Mouse (Mus musculus): ENCODE data around the gene Syncrip. TPM values are rescaled to one million over a fixed set of nuclear protein-coding genes. Genes with fewer than 3 reads are reported as not detected.
A peak's percentile ranks its signal among the peaks of the same experiment; 100 is the strongest.
"Not testable (repeated sequence)": the region's sequence is repeated elsewhere in the genome, so short reads cannot be mapped to it uniquely, and the experiment has no call there.

Syncrip gene
- polyA plus RNA-seq (2014; fragmentation: Nextera tagmentation; extraction: Ambion mirVana), result 65.3 and 70.1 TPM in 2 replicates

DNA sequence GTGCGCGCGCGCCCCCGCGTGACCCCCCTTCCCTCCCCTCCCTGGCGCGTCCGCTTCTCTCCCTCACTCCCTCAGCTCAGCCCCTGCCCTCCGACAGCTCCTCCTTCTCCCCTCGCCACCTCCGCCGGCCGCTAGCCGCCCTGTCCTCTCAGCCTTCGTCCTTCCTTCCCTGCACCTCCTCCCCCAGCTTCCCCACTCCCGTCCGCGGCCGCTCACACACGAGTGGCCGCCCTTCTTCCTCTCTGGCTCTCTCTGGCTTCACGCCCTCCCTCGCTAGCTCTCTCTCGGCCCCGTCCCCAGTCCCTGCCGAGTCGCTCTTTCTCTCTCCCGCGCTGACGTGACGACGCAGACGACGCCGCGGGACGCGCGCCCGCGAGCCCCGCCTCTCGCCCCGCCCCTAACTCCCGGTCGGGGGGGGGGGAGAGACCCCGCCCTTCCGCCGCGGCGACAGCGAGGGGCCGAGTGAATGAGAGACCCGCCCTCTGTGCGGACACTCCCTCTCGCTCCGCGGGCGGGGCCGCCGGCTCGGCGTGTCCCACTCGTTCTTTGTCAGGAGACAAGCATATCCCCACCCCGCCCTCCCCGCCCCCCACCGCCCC, at the start of gene Syncrip:
Gene Syncrip (minus strand): TSS at position 345 of the 599 bp plus-strand sequence.
- ATAC-seq (replicated peaks; ENCODE audit: insufficient number of reproducible peaks, low FRiP score, low TSS enrichment), result peak; percentile 95
- Histone ChIP-seq H3K4me3 (ENCODE audit: low read depth, low read length) (peak within 1 kb of the TSS; percentile 99), H3K27ac (ENCODE audit: low read depth, low read length) (peak within 1 kb of the TSS; percentile 99), H3K4me2 (peak within 1 kb of the TSS; percentile 90), H3K9ac (ENCODE audit: low read depth, low read length) (peak within 1 kb of the TSS; percentile 99), H3K4me1 (ENCODE audit: control insufficient read depth, insufficient read depth, low read length) (peaks cover 12% of the 10 kb centered on the region)
- H3K9me3 ChIP-seq (replicated peaks; ENCODE audit: control insufficient read depth, low read length); H3K27me3 ChIP-seq (ENCODE audit: control insufficient read depth, insufficient read depth, low read length); H3K36me3 ChIP-seq (ENCODE audit: control insufficient read depth, insufficient read depth, low read length): not testable (repeated sequence)
- WGBS (ENCODE audit: insufficient replicate concordance), result under 1% methylated on average over 46 of the region's 68 CpGs

DNA sequence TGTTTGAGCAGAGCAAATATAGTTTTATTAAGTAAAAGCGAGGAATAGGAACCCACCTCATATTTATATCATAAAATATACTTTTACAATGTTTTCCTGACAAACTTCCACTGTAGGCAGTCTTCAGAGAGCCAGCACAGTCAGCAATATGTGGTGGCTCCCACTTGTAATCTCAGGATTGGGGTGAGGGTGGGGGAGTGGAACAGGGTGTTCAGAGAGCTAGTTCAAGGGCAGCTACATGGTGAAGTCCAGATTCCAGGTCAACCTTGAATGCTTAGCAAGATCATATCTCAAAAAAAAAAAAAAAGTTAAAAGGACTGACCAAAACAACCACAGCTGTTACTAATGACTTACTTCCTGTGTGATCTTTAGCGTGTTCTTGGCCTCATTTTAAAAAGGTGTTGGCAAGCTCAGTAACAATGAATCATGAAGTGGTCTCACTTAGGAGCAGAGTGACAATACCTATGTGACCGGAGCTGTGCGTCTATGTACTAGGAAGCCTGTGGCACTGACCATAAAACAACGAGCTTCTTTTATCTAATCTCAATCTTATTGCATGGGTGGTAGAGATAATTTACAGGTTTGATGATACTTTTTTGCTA, 47.7 kb upstream of the Syncrip start:
- Histone ChIP-seq H3K27me3 (ENCODE audit: control insufficient read depth, insufficient read depth, low read length) (no peaks in the 10 kb centered on the region), H3K4me2 (no peak overlapping the region), H3K9ac (ENCODE audit: low read depth, low read length) (no peak overlapping the region), H3K4me3 (ENCODE audit: low read depth, low read length) (no peak overlapping the region), H3K9me3 (replicated peaks; ENCODE audit: control insufficient read depth, low read length) (no peaks in the 10 kb centered on the region), H3K27ac (ENCODE audit: low read depth, low read length) (no peak overlapping the region), H3K4me1 (ENCODE audit: control insufficient read depth, insufficient read depth, low read length) (no peaks in the 10 kb centered on the region), H3K36me3 (ENCODE audit: control insufficient read depth, insufficient read depth, low read length) (no peaks in the 10 kb centered on the region)
- ATAC-seq (replicated peaks; ENCODE audit: insufficient number of reproducible peaks, low FRiP score, low TSS enrichment), result no peak
- 76% methylated on average over 5 of the region's 5 CpGs for WGBS (ENCODE audit: insufficient replicate concordance)

DNA sequence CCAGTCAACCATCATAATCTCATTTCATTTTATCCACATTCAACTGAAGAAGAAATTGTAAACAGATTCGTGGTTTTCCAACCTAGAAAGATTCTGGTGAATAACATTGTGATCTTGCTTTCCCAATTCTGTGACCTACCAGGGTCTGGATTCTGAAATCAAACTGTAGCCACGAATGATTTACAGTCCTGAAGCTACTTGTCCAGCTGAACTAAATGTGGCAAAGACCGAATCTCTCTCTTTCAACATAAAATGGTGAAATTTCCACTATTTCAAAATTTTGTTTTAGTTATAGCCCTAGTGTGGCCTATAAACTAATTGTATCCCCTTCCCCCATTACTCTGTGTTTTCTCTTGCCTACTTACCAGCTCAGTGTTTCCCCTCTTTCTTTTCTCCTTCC, 47.2 kb upstream of the Syncrip start:
- no peak for ATAC-seq (replicated peaks; ENCODE audit: insufficient number of reproducible peaks, low FRiP score, low TSS enrichment)
- H3K27me3 ChIP-seq (ENCODE audit: control insufficient read depth, insufficient read depth, low read length), result no peaks in the 10 kb centered on the region
- WGBS (ENCODE audit: insufficient replicate concordance), result 82% methylated on average over 3 of the region's 3 CpGs

DNA sequence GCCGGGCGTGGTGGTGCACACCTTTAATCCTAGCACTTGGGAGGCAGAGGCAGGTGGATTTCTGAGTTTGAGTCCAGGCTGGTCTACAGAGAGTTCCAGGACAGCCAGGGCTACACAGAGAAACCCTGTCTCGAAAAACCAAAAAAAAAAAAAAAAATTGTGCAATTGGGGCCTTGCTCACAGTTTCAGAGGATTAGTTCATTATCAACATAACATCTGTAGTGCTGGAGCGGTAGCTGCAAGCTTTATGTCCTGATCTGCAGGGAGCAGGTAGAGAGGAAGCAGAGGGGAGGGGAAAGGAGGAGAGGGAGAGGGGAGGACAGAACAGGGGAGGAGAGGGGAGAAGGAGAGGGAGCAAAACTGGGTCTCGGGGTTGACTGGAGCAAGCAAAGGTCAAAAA, 46.4 kb upstream of the Syncrip start:
- no peaks in the 10 kb centered on the region for H3K9me3 ChIP-seq (replicated peaks; ENCODE audit: control insufficient read depth, low read length)

More for the DNA sequence above, 47.2 kb upstream of the Syncrip start:
- Histone ChIP-seq H3K4me1 (ENCODE audit: control insufficient read depth, insufficient read depth, low read length) (no peaks in the 10 kb centered on the region), H3K36me3 (ENCODE audit: control insufficient read depth, insufficient read depth, low read length) (no peaks in the 10 kb centered on the region), H3K4me2 (no peak overlapping the region), H3K9ac (ENCODE audit: low read depth, low read length) (no peak overlapping the region), H3K4me3 (ENCODE audit: low read depth, low read length) (no peak overlapping the region), H3K27ac (ENCODE audit: low read depth, low read length) (no peak overlapping the region), H3K9me3 (replicated peaks; ENCODE audit: control insufficient read depth, low read length) (no peaks in the 10 kb centered on the region)

DNA sequence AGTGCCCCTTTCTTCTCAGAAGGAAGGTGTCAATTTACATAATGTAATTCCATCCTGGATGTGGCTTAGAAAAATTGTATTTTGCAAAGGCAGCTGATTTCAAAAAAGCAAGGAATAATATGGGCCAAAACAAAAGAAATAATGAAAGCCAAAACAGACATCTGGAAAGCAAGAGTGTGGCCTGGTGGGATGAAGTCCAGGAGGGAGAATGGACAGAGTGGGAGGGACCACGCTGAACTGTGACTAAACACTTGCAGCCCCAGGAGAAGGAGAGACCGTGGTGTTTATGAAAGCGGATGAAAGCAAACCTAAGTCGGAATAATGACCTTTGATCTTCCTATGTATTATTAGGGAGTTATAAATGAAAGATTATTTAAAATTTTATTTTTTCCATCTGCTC, 45.6 kb upstream of the Syncrip start:
- Histone ChIP-seq H3K27me3 (ENCODE audit: control insufficient read depth, insufficient read depth, low read length) (no peaks in the 10 kb centered on the region), H3K27ac (ENCODE audit: low read depth, low read length) (no peak overlapping the region)

More for the DNA sequence above, 46.4 kb upstream of the Syncrip start:
- Histone ChIP-seq H3K27ac (ENCODE audit: low read depth, low read length) (no peak overlapping the region), H3K36me3 (ENCODE audit: control insufficient read depth, insufficient read depth, low read length) (no peaks in the 10 kb centered on the region), H3K9ac (ENCODE audit: low read depth, low read length) (no peak overlapping the region), H3K4me2 (no peak overlapping the region), H3K27me3 (ENCODE audit: control insufficient read depth, insufficient read depth, low read length) (no peaks in the 10 kb centered on the region), H3K4me3 (ENCODE audit: low read depth, low read length) (no peak overlapping the region), H3K4me1 (ENCODE audit: control insufficient read depth, insufficient read depth, low read length) (no peaks in the 10 kb centered on the region)
- 70% methylated on average over 5 of the region's 5 CpGs for WGBS (ENCODE audit: insufficient replicate concordance)
- ATAC-seq (replicated peaks; ENCODE audit: insufficient number of reproducible peaks, low FRiP score, low TSS enrichment), result no peak

DNA sequence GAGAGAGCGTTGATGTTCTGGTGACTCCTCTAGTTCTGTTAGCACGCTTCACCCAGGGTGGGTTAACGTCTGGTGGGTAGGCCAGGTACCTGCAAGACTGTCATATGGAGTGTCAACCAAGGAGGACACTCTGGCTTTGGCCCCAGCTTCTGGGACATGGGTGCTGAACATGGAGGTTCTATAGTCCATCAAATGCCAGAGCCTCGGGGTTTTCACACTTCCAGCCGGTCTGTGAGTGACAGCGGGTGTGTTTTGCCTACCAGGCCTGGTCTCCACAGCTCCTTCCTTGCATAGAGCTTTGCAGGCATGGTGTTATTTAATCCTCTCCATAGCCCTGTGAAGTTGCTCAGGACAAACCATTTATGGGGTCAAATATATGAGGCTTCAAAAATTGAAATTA, 43.0 kb upstream of the Syncrip start:
- H3K9me3 ChIP-seq (replicated peaks; ENCODE audit: control insufficient read depth, low read length), result no peaks in the 10 kb centered on the region
- peaks cover 4% of the 10 kb centered on the region for H3K36me3 ChIP-seq (ENCODE audit: control insufficient read depth, insufficient read depth, low read length)
- peaks cover 9% of the 10 kb centered on the region for H3K4me1 ChIP-seq (ENCODE audit: control insufficient read depth, insufficient read depth, low read length)
- no peak overlapping the region for H3K27ac ChIP-seq (ENCODE audit: low read depth, low read length)
- WGBS (ENCODE audit: insufficient replicate concordance), result 91% methylated on average over 6 of the region's 6 CpGs
- no peak for ATAC-seq (replicated peaks; ENCODE audit: insufficient number of reproducible peaks, low FRiP score, low TSS enrichment)
- H3K9ac ChIP-seq (ENCODE audit: low read depth, low read length), result no peak overlapping the region
- no peaks in the 10 kb centered on the region for H3K27me3 ChIP-seq (ENCODE audit: control insufficient read depth, insufficient read depth, low read length)
- no peak overlapping the region for H3K4me3 ChIP-seq (ENCODE audit: low read depth, low read length)
- no peak overlapping the region for H3K4me2 ChIP-seq

More for the DNA sequence above, 45.6 kb upstream of the Syncrip start:
- H3K4me1 ChIP-seq (ENCODE audit: control insufficient read depth, insufficient read depth, low read length), result no peaks in the 10 kb centered on the region
- no peaks in the 10 kb centered on the region for H3K36me3 ChIP-seq (ENCODE audit: control insufficient read depth, insufficient read depth, low read length)
- H3K4me3 ChIP-seq (ENCODE audit: low read depth, low read length), result no peak overlapping the region
- ATAC-seq (replicated peaks; ENCODE audit: insufficient number of reproducible peaks, low FRiP score, low TSS enrichment), result no peak
- H3K9ac ChIP-seq (ENCODE audit: low read depth, low read length), result no peak overlapping the region
- H3K9me3 ChIP-seq (replicated peaks; ENCODE audit: control insufficient read depth, low read length), result no peaks in the 10 kb centered on the region
- H3K4me2 ChIP-seq, result no peak overlapping the region
- WGBS (ENCODE audit: insufficient replicate concordance), result 88% methylated on average over 4 of the region's 4 CpGs

DNA sequence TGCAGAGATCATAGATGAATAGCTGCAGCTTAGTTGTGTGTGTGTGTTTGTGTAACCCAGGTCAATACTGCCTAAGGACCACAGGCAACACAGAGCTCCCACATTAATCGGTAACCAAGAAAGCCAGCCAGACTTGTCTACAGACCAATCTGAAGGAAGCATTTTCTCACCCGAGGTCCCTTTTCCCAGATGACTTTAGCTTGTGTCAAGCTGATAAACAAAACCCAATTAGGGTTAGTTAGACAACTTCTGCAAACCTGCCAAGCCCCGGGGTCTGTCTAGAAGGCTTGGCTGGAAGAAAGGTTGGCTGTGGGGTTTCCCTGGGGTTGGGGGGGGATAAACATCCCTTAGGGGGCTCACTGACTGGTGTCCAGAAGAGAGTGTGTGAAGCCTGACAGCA, 42.4 kb upstream of the Syncrip start:
- no peak overlapping the region for H3K4me2 ChIP-seq
- H3K36me3 ChIP-seq (ENCODE audit: control insufficient read depth, insufficient read depth, low read length), result peaks cover 8% of the 10 kb centered on the region
- H3K9ac ChIP-seq (ENCODE audit: low read depth, low read length), result no peak overlapping the region
- peaks cover 11% of the 10 kb centered on the region for H3K4me1 ChIP-seq (ENCODE audit: control insufficient read depth, insufficient read depth, low read length)
- no peak overlapping the region for H3K4me3 ChIP-seq (ENCODE audit: low read depth, low read length)
- no peaks in the 10 kb centered on the region for H3K27me3 ChIP-seq (ENCODE audit: control insufficient read depth, insufficient read depth, low read length)
- 75% methylated on average over 3 of the region's 3 CpGs for WGBS (ENCODE audit: insufficient replicate concordance)
- no peak for ATAC-seq (replicated peaks; ENCODE audit: insufficient number of reproducible peaks, low FRiP score, low TSS enrichment)
- no peaks in the 10 kb centered on the region for H3K9me3 ChIP-seq (replicated peaks; ENCODE audit: control insufficient read depth, low read length)
- H3K27ac ChIP-seq (ENCODE audit: low read depth, low read length), result no peak overlapping the region

DNA sequence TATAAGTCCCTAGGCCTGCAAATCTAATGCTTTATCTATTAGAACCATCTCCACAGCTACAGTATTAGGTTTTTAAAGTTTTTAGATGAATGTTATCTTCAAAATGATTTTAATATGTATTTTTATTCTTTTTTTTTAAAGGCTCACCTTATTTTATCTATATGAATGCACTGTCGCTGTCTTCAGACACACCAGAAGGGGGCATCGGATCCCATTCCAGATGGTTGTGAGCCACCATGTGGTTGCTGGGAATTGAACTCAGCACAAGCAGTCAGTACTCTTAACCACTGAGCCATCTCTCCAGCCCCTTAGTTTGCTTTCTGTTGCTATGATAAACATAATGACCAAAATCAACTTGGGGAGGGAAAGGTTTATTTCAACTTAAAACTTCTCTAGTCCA, 42.0 kb upstream of the Syncrip start:
- 97% methylated on average over 2 of the region's 2 CpGs for WGBS (ENCODE audit: insufficient replicate concordance)
- Histone ChIP-seq H3K27me3 (ENCODE audit: control insufficient read depth, insufficient read depth, low read length) (no peaks in the 10 kb centered on the region), H3K9ac (ENCODE audit: low read depth, low read length) (no peak overlapping the region), H3K9me3 (replicated peaks; ENCODE audit: control insufficient read depth, low read length) (no peaks in the 10 kb centered on the region), H3K4me1 (ENCODE audit: control insufficient read depth, insufficient read depth, low read length) (peaks cover 11% of the 10 kb centered on the region), H3K4me2 (no peak overlapping the region), H3K4me3 (ENCODE audit: low read depth, low read length) (no peak overlapping the region), H3K27ac (ENCODE audit: low read depth, low read length) (no peak overlapping the region), H3K36me3 (ENCODE audit: control insufficient read depth, insufficient read depth, low read length) (peaks cover 8% of the 10 kb centered on the region)
- no peak for ATAC-seq (replicated peaks; ENCODE audit: insufficient number of reproducible peaks, low FRiP score, low TSS enrichment)

DNA sequence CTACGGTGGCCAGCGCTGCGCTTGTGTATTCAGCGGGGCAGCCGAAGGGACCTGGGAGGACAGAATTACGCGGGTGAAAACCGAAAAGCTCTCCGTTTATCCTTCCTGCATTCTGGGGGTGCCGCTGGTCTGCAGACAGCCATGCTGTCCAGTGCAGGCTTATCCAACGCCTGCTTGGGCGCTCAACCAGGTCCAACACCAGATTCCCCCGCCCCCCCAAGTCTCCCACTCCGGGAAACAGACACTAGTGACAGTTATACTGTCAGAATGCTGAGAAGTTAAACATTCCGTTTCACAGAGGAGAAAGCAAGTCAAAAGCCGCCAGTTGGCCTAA, 40.9 kb upstream of the Syncrip start:
- Histone ChIP-seq H3K4me2 (peak overlapping the region; percentile 94), H3K4me3 (ENCODE audit: low read depth, low read length) (peak overlapping the region; percentile 60), H3K9me3 (replicated peaks; ENCODE audit: control insufficient read depth, low read length) (no peaks in the 10 kb centered on the region), H3K36me3 (ENCODE audit: control insufficient read depth, insufficient read depth, low read length) (peaks cover 8% of the 10 kb centered on the region), H3K4me1 (ENCODE audit: control insufficient read depth, insufficient read depth, low read length) (peaks cover 11% of the 10 kb centered on the region), H3K9ac (ENCODE audit: low read depth, low read length) (peak overlapping the region; percentile 81), H3K27me3 (ENCODE audit: control insufficient read depth, insufficient read depth, low read length) (no peaks in the 10 kb centered on the region), H3K27ac (ENCODE audit: low read depth, low read length) (peak overlapping the region; percentile 74)
- peak; percentile 47 for ATAC-seq (replicated peaks; ENCODE audit: insufficient number of reproducible peaks, low FRiP score, low TSS enrichment)
- 2% methylated on average over 16 of the region's 16 CpGs for WGBS (ENCODE audit: insufficient replicate concordance)
